Mouse (Mus musculus) monocyte, adult 5-6 weeks (primary cell): ENCODE data around the gene Tjp1. TPM values are rescaled to one million over a fixed set of nuclear protein-coding genes. Genes with fewer than 3 reads are reported as not detected.

Experiments
- ATAC-seq: fragments of 153-309, 156-312 bp; replicated peaks from 2 replicates; pipeline ENCODE4 v1.8.0; 2017; ENCODE audit warnings: mild to moderate bottlenecking; ENCODE audit not compliant: low TSS enrichment, insufficient number of reproducible peaks, severe bottlenecking, poor library complexity, low FRiP score
- total RNA-seq: library from RNA; stranded (forward); fragments of 200-1000, 200-491, 200-594 nt; gene quantifications from 3 replicates; pipeline ENCODE4 v1.2.3, GENCODE M21; 2017

The Tjp1 gene
- total RNA-seq, 1 experiment from 2014 or later, result 7.8 TPM

GRCm38 (mm10) chr7:65373336-65373735, 154.2 kb downstream of the Tjp1 start:
- ATAC-seq, result no peak

GRCm38 (mm10) chr7:65371765-65372164, 155.8 kb downstream of the Tjp1 start:
- no peak for ATAC-seq

- ATAC-seq, result no peak
These were observed 156.6 kb downstream of the Tjp1 start for GRCm38 (mm10) chr7:65370787-65371616.

GRCm38 (mm10) chr7:65370381-65370786, 157.2 kb downstream of the Tjp1 start:
- no peak for ATAC-seq

GRCm38 (mm10) chr7:65369101-65369500, 158.5 kb downstream of the Tjp1 start:
- ATAC-seq, result no peak

GRCm38 (mm10) chr7:65367386-65368245, 160.0 kb downstream of the Tjp1 start:
- no peak for ATAC-seq

- no peak for ATAC-seq
These were observed 161.4 kb downstream of the Tjp1 start for GRCm38 (mm10) chr7:65366153-65366552.

GRCm38 (mm10) chr7:65365560-65365959, 162.0 kb downstream of the Tjp1 start:
- ATAC-seq, result no peak

- no peak for ATAC-seq
These were observed 167.3 kb downstream of the Tjp1 start for GRCm38 (mm10) chr7:65360278-65360677.

- ATAC-seq, result no peak
These were observed 167.8 kb downstream of the Tjp1 start for GRCm38 (mm10) chr7:65359774-65360173.

- ATAC-seq, result no peak
These were observed 170.0 kb downstream of the Tjp1 start for GRCm38 (mm10) chr7:65357538-65357937.

GRCm38 (mm10) chr7:65356204-65356603, 171.4 kb downstream of the Tjp1 start:
- ATAC-seq, result no peak

GRCm38 (mm10) chr7:65354908-65355307, 172.7 kb downstream of the Tjp1 start:
- no peak for ATAC-seq

GRCm38 (mm10) chr7:65350348-65351079, 177.1 kb downstream of the Tjp1 start:
- no peak for ATAC-seq

- no peak for ATAC-seq
These were observed 179.0 kb downstream of the Tjp1 start for GRCm38 (mm10) chr7:65348540-65348939.

- ATAC-seq, result no peak
These were observed 182.3 kb downstream of the Tjp1 start for GRCm38 (mm10) chr7:65345314-65345713.

- ATAC-seq, result no peak
These were observed 189.9 kb downstream of the Tjp1 start for GRCm38 (mm10) chr7:65337581-65338270.

- ATAC-seq, result no peak
These were observed 194.4 kb downstream of the Tjp1 start for GRCm38 (mm10) chr7:65333081-65333760.
